Mouse (Mus musculus) heart, adult 18-20 months (tissue): Measurements from ENCODE around the gene Tpx2. TPM values are rescaled to one million over a fixed set of nuclear protein-coding genes. Genes with fewer than 3 reads are reported as not detected.

Experiments
- DNase-seq, 2 experiments: peaks; one replicate each; pipeline ENCODE4 v3.0.0; 2021 to 2022; ENCODE audit warnings: mixed read lengths in 1 of 2
- total RNA-seq, 2 experiments: library from RNA; stranded (reverse); gene quantifications; 2 replicates each; pipeline ENCODE4 v1.2.3; 2021

Tpx2 gene
- total RNA-seq, 2 experiments from 2014 or later, result 0.90 to 1.0 TPM

DNA sequence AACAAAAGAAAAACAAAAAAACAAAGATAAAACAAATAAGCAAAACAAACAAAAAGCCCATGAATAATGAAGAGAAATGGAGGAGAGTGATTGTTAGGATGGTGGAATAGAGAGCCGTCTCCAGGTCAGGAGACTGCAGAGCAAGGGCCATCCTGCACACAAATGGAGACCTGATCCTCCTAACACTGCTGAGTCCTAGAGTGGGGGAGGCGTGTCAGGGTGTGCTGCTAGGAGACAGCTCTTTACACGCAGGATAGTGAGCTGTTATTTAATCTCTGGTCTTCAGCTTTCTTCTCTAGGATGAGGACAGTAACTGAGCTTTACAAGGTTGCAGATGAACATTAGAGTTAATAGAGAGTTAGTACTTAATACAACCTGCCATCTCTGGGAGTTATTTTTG, 14.9 kb downstream of the Tpx2 start:
- DNase-seq, result no peak

DNA sequence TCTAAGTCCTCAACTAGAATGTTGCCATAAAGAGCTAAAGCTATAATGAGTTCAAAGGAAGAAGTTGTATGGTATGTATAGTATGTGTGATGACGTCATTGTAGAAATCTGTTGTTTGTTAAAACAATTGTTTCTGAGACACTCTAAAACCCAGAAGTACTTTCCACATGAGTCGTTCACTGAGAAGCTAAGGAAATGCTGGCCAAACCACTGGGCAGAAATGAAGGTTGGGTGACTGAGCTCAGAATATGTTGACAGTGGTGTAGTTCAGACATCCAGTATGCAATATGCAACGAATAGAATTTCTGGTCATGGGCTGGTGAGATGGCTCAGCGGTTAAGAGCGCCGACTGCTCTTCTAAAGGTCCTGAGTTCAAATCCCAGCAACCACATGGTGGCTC, 15.6 kb downstream of the Tpx2 start:
- no peak for DNase-seq

DNA sequence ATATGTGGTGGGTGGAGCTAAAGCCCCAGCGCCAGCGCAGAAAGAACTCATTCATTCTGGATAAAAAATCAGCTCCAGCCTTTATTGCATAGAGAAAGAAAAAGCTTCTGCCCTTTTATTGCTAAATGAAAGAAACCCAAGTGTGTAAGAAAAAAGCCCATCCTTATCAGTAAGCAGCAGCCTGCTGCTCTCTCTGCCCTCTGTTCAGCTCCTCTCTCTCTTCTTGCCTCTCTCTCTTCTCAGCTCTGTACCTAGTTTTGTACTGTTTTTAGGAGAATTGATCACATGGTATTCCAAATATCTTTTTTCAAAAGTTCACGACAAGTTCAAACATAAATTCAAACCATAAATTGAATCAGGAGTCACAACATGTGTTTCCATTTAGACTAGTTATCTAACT, 30.5 kb downstream of the Tpx2 start:
- no peak for DNase-seq

GRCm38 (mm10) chr2:152880898-152881297, 33.1 kb downstream of the Tpx2 start:
- no peak for DNase-seq

- DNase-seq, result no peak
Observed at GRCm38 (mm10) chr2:152884101-152884645, 36.4 kb downstream of the Tpx2 start.

DNA sequence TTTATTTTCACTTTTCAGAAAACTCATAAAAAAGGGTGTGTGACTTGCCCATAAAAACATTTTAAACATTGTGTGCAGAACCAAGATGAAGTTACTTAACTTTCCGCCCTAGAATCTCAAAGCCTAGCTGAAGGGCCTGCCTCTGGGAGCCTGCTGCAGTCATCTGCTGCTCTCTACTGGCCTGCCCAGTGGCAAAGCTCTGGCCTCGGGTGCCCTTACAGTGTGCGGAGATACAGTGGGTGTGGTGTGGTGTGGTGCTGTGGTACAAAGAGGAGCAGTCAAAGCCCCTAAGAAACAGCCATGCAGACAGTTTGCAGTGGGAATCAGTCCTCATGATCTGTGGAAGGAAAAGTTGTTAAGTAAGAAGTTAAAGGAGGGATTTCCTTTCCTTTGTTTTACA, 39.5 kb downstream of the Tpx2 start:
- DNase-seq, result no peak

- no peak for DNase-seq
Observed at GRCm38 (mm10) chr2:152888774-152889173, 41.0 kb downstream of the Tpx2 start.

GRCm38 (mm10) chr2:152895834-152896233, 48.1 kb downstream of the Tpx2 start:
- DNase-seq, result no peak

DNA sequence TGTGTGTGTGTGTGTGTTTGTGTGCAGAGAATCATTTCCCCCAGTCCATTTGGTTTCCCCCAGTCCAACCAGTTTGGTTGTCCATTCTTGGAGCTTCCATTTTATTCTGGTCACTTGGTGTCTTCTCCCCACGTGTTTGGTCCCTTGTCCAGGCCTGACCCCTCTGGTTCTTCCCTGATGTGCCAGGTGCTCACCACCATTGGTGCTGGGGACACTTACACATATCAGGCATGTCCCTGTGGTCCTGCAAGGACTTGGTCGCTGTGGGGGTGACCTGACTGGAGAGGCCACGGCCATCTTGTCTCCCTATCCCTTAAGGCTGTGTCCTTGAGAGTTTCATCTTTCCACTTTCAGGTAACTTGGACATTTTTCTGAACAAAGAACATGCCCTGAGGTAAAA, 49.2 kb downstream of the Tpx2 start:
- DNase-seq, result no peak

DNA sequence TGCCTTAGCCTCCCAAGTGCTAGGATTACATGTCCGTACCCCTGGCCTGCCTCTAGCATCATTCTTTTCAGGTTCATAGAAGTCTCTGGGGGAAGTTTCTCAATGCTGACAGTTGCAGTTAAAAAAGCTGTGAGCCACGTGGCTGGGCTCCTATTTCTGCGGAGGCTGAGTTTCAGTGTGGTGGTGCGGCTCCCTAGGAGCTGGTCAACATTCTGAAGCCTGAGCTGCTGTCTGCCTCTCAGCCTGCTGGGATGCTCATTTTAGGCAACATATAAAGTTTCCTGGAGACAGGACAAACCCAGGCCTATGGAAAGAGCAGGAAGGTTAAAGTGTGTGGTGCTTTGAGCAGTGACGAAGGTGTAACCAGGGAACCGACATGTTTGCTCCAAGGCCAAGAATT, 51.2 kb downstream of the Tpx2 start:
- no peak for DNase-seq

GRCm38 (mm10) chr2:152901296-152901695, 53.5 kb downstream of the Tpx2 start:
- no peak for DNase-seq

- no peak for DNase-seq
Observed at GRCm38 (mm10) chr2:152902658-152903057, 54.9 kb downstream of the Tpx2 start.

DNA sequence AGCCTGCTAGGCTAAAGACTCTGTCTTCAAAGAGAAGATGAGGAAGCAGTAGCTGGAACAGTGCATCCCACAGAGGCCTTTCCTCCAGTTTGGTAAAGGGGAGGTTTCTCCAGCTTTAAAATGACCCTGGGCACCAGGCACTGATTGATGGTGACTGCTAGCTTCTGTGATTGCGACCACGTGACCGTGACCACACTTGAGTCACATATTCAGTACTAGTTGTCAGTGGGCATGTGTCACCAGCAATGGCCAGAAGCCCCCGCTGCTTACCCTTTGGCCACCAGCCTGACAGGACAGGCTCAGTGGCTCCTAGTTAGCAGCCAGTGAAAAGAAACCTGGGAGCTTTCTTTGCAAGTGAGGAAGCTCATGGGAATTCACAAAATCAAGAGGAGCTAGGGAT, 55.8 kb downstream of the Tpx2 start:
- peak; percentile 47 to 55 for DNase-seq

DNA sequence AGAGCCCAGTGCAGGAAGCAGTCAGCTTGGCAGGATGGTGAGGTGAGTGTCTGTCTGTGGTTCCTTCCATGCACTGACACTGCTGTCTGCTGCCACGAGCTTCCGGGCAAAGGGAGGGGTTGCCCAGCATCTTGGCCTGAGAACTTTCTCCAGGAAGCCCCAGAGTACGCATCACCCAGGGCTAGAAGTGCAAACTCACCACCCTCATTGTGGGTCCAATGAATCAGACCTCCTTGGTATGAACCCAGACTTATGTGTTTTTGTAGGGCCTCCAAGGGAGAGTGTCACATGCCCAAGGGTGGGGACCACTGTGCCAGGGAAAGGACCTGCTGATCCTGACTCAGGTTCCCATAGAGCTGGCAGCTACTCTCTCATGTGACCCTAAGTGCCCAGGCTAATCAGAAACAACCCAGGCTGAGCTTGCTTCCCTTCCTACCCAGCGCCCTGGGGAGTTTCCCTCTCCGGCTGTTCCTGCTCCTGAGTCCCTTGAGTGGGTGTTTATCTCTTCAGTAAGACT, 56.4 kb downstream of the Tpx2 start:
- DNase-seq, result peak; percentile 41 to 57

DNA sequence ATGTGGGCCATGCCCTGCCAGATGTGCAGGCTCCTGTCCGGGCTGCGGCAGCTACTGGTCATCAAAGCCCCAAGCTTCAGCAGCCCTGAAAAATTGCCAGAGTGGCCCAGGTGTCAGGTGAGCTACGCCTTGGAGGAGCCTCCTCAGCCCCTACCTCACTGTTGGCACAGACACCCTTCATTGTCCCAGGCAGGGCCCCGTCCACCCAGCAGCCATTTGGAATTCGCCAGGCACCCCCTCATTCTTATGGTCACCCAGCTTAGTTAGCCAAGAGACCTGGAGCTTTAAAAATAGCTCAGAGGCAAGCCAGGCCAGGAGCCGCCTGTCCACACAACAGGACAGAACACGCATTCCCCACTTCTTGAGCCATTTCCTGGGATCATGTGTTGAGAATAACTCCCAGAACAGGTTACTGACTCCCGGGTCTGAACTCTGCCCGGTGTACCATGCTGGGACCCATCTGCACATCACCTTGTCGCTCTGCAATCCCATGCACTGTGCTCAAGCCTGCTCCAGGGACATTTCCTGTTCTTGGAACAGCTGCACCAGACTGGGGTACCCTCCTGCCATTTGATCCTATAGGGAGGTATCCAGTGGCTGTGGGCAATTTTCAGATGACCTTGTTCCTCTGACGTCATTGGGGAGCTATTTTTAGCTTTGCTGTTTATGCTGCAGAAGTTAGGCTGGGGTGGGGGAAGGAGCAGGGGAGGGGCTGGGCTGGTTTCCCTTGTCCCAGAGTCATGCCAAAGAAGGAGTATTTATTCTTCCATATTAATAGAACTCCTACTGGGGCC, 57.5 kb downstream of the Tpx2 start:
- peak; percentile 46 to 61 for DNase-seq

DNA sequence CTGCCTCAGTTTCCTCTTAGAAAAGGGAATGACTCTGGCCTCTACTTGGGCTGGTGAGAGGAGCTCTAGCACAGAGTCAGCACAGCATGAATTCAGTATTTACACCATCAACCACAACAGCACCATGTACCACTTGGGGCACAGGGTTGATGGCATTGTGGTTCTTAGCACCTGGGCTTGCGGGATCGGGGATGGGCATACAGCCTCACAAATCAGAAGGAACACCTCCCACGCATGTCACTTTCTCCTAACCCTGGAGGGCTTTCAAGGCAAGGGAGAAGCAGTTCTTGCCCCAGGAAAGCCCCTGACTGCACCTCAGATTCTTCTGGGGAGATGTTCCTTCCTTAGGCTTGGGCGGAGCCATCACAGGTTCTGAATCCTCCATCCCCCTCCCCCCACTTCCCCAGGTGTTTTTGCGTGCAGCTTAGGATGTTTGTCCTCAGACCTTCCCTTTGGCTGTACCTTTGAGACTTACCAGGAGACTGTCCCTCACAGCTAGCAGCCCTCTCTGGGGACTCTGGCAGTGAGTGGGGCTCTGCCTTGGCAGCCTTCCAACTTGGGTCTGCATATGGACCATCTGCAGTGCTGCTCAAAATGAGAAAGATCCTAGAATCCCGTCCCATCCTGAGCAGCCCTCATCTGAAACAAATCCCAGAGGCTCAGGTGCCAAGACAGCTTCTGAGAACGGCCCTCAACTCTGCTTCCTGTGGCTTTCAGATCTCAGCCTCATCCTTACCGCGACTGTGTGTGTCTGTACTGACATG, 58.7 kb downstream of the Tpx2 start:
- no peak for DNase-seq

DNA sequence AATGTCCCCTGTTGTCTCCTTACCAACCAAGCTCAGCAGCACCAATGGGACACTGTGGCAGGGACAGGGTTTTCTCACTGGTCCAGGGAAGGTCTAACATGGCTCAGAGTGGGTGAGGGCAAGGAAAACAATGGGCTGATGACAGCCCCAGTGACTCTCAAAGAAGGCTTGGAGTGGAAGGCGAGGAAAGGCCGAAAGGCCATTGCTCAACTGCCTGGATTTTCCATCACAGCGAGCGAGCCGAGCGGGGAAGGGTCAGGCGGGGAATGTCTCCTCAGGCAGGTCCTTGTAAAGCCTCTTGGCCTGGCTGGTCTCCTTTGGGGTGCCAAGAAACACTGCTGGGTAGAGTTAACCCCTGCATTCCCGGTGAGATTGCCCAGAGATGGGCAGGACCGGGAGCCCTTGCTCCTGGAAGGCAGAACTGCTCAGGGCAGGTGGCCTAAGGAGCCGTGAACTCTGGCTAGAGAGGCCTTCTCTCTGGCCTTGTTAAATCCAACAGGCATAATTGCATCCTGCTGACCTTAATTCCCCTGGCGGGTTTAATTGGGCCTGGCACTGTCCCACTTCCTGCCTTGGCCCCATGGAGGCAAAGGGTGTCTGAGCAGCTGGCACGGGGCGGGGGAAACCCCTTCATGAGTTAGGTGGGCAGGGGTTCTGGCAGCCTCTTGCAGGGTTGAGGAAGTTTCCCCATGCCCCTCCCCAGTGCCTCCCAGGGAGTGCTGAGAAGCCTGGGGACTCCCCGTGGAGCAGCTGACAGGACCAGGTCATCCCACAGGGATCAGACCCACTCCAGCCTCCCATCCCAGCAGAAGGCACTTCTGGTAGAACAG, 59.6 kb downstream of the Tpx2 start:
- no peak for DNase-seq

- no peak for DNase-seq
Observed at GRCm38 (mm10) chr2:152909848-152910247, 62.1 kb downstream of the Tpx2 start.

GRCm38 (mm10) chr2:152911031-152911430, 63.3 kb downstream of the Tpx2 start, which contains the start of gene Mylk2:
TSS of gene Mylk2 (plus strand) at chr2:152911352.
- DNase-seq, result no peak

- DNase-seq, result no peak
Observed at GRCm38 (mm10) chr2:152911432-152911831, 63.7 kb downstream of the Tpx2 start.

DNA sequence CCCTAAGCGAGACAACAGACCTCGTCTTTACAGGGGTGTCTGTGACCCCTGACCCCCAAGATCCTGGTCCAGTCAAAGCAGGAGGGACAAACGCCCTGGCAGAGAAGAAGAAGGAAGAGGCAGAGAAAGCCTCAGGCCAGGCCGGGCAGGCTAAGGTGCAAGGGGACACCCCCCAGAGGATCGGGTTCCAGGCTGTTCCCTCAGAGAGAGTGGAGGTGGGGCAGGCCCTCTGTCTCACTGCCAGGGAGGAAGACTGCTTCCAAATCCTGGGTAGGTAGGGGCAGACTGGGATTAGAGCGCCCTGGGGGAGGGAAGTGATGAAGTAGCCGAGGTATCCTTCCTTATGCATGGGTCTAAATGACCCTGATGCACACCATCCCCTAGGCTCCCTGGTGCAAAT, 65.7 kb downstream of the Tpx2 start:
- no peak for DNase-seq
